Mouse (Mus musculus) C2C12 (cell line): ENCODE measurements around the gene Olfr1028.

ENCODE experiments used
- CTCF ChIP-seq: IDR thresholded peaks from one replicate; pipeline ENCODE4 v1.5.1; 2011; ENCODE audit not compliant: control insufficient read depth, insufficient read depth, insufficient read length
- MAX ChIP-seq: IDR thresholded peaks from one replicate; pipeline ENCODE4 v1.6.1; 2011; ENCODE audit warnings: mild to moderate bottlenecking, control low read depth
- MYOD1 ChIP-seq: IDR thresholded peaks from one replicate; pipeline ENCODE4 v1.6.1; 2011; ENCODE audit warnings: low read depth; ENCODE audit not compliant: control insufficient read depth, insufficient read length
- MYOG ChIP-seq: IDR thresholded peaks from one replicate; pipeline ENCODE4 v1.6.1; 2011; ENCODE audit not compliant: control insufficient read depth, insufficient read length; ENCODE audit errors: extremely low read depth
- USF1 ChIP-seq: IDR thresholded peaks from one replicate; pipeline ENCODE4 v1.6.1; 2011; ENCODE audit warnings: low read depth, mild to moderate bottlenecking, control low read depth, moderate library complexity

GRCm38 (mm10) chr2:85950137-85950536, at the start of gene Olfr1028:
- TF ChIP-seq CTCF (no peak), USF1 (no peak), MAX (no peak), MYOG (no peak), MYOD1 (no peak)
